In genomic region chr2:92184077-92184921, GRCm38 (mm10) we compare ENCODE assay signal across 8 mouse cellular contexts.
DNase-seq lines count a peak whose midpoint lies in the region; ATAC-seq lines count a peak whose summit lies in the region.

No protein-coding gene starts in this region.

- peaks cover 23% of the 10 kb centered on the region for H3K4me1 ChIP-seq in forebrain, embryonic 16.5 days (replicated peaks; ENCODE audit: control insufficient read depth, insufficient read depth, low read length)
- H3K4me1 ChIP-seq in lung, embryonic 16.5 days (replicated peaks; ENCODE audit: control insufficient read depth, insufficient read depth, low read length): peaks cover 20% of the 10 kb centered on the region

- peak; percentile 51 for ATAC-seq in forebrain, embryonic 16.5 days
- ATAC-seq in lung, embryonic 16.5 days (ENCODE audit: low read depth): peak; percentile 53

- DNase-seq in ES-CJ7 (ENCODE audit: low read depth, low spot score): peak; percentile 67
- DNase-seq in cerebellum, adult 11-12 months: peak; percentile 75
- DNase-seq in heart, postnatal 36 days: peak; percentile 62 to 79
- DNase-seq in layer of hippocampus, postnatal 10 days (ENCODE audit: low spot score in 2 of 2): peak; percentile 56 to 57
- DNase-seq in ovary, postnatal 36 days (ENCODE audit: low spot score): peak; percentile 59
- peak; percentile 62 to 66 for DNase-seq in thymus, postnatal 36 days

- WGBS in forebrain, embryonic 16.5 days: under 1% methylated on average over 12 of the region's 19 CpGs
- 2% methylated on average over 9 of the region's 19 CpGs for WGBS in lung, embryonic 16.5 days

- H3K4me2 ChIP-seq in forebrain, embryonic 16.5 days (ENCODE audit: low read length): peak overlapping the region; percentile 65
- peak overlapping the region; percentile 78 for H3K4me2 ChIP-seq in lung, embryonic 16.5 days (ENCODE audit: low read depth, low read length)

- H3K27ac ChIP-seq in forebrain, embryonic 16.5 days (ENCODE audit: low read length): peak overlapping the region; percentile 99
- H3K27ac ChIP-seq in lung, embryonic 16.5 days (ENCODE audit: low read length): peak overlapping the region; percentile 100

- H3K9ac ChIP-seq in forebrain, embryonic 16.5 days (replicated peaks; ENCODE audit: low read depth, low read length): peak overlapping the region; percentile 84
- H3K9ac ChIP-seq in lung, embryonic 16.5 days (ENCODE audit: low read length): peak overlapping the region; percentile 89

- H3K36me3 ChIP-seq in forebrain, embryonic 16.5 days (ENCODE audit: control insufficient read depth, insufficient read depth): no peaks in the 10 kb centered on the region
- H3K36me3 ChIP-seq in lung, embryonic 16.5 days (ENCODE audit: control insufficient read depth, insufficient read depth, low read length): no peaks in the 10 kb centered on the region

- intact Hi-C loops in heart, postnatal 36 days (cut with DNase I): loop anchor here (5.0 kb wide), 3 partner anchors 127 to 197 kb away; no protein-coding TSS in a partner anchor

- no peaks in the 10 kb centered on the region for H3K27me3 ChIP-seq in forebrain, embryonic 16.5 days (replicated peaks; ENCODE audit: control insufficient read depth, insufficient read depth, low read length)
- no peaks in the 10 kb centered on the region for H3K27me3 ChIP-seq in lung, embryonic 16.5 days (ENCODE audit: control insufficient read depth, insufficient read depth, low read depth, low read length)

- no peaks in the 10 kb centered on the region for H3K9me3 ChIP-seq in forebrain, embryonic 16.5 days (ENCODE audit: control insufficient read depth, low read length)
- H3K9me3 ChIP-seq in lung, embryonic 16.5 days (ENCODE audit: control insufficient read depth, low read length): no peaks in the 10 kb centered on the region

- peak overlapping the region; percentile 91 for H3K4me3 ChIP-seq in forebrain, embryonic 16.5 days (replicated peaks; ENCODE audit: low read length)
- peak overlapping the region; percentile 84 for H3K4me3 ChIP-seq in lung, embryonic 16.5 days (ENCODE audit: low read length)

Comparison
In these comparisons a context has a peak if more than half of its experiments do, and no peak if none do; other contexts are left out.
1. Peak in every context shown above with its lines: DNase-seq, ATAC-seq, H3K4me3 ChIP-seq and H3K27ac ChIP-seq.